Mouse (Mus musculus): Measurements from ENCODE around the gene Olfr539. TPM values are rescaled to one million over a fixed set of nuclear protein-coding genes. Genes with fewer than 3 reads are reported as not detected.

Olfr539 gene
- polyA plus RNA-seq (2015; fragmentation: Illumina TruSeq; extraction: RNeasy Lipid Tissue Mini Kit (QIAGEN cat#74804); ENCODE audit: insufficient read depth, low read depth, low replicate concordance), result not detected

GRCm38 (mm10) chr7:140659630-140660029 is at the start of gene Olfr539:
Gene Olfr539, plus strand, starts transcription at chr7:140659930.

GRCm38 (mm10) chr7:140628670-140629069 is 31.1 kb upstream of the Olfr539 start, which contains the start of gene Olfr61:
Gene Olfr61, plus strand, starts transcription at chr7:140628970.

GRCm38 (mm10) chr7:140646152-140646551 is 13.6 kb upstream of the Olfr539 start, which contains the start of gene Olfr53:
Gene Olfr53, plus strand, starts transcription at chr7:140646452.

GRCm38 (mm10) chr7:140681651-140682050 is 21.9 kb downstream of the Olfr539 start, which contains the start of gene Olfr45:
Gene Olfr45, plus strand, starts transcription at chr7:140681951.

GRCm38 (mm10) chr7:140696967-140697366 is 37.2 kb downstream of the Olfr539 start, which contains the start of gene Olfr541:
Gene Olfr541, plus strand, starts transcription at chr7:140697267.

Other genes with a start within 250 kb of the Olfr539 start
- not detected for gene Olfr532, start 238.3 kb upstream of the Olfr539 start, polyA plus RNA-seq (2015; fragmentation: Illumina TruSeq; extraction: RNeasy Lipid Tissue Mini Kit (QIAGEN cat#74804); ENCODE audit: insufficient read depth, low read depth, low replicate concordance)
- gene Olfr533, start 196.6 kb upstream of the Olfr539 start, polyA plus RNA-seq (2015; fragmentation: Illumina TruSeq; extraction: RNeasy Lipid Tissue Mini Kit (QIAGEN cat#74804); ENCODE audit: insufficient read depth, low read depth, low replicate concordance), result not detected
- not detected for gene Olfr535, start 175.7 kb upstream of the Olfr539 start, polyA plus RNA-seq (2015; fragmentation: Illumina TruSeq; extraction: RNeasy Lipid Tissue Mini Kit (QIAGEN cat#74804); ENCODE audit: insufficient read depth, low read depth, low replicate concordance)
- not detected for gene Olfr536, start 152.5 kb upstream of the Olfr539 start, polyA plus RNA-seq (2015; fragmentation: Illumina TruSeq; extraction: RNeasy Lipid Tissue Mini Kit (QIAGEN cat#74804); ENCODE audit: insufficient read depth, low read depth, low replicate concordance)
- not detected for gene Olfr538, start 92.0 kb upstream of the Olfr539 start, polyA plus RNA-seq (2015; fragmentation: Illumina TruSeq; extraction: RNeasy Lipid Tissue Mini Kit (QIAGEN cat#74804); ENCODE audit: insufficient read depth, low read depth, low replicate concordance)
- not detected for gene Olfr46, start 58.7 kb upstream of the Olfr539 start, polyA plus RNA-seq (2015; fragmentation: Illumina TruSeq; extraction: RNeasy Lipid Tissue Mini Kit (QIAGEN cat#74804); ENCODE audit: insufficient read depth, low read depth, low replicate concordance)
- not detected for gene Olfr61, start 31.0 kb upstream of the Olfr539 start, polyA plus RNA-seq (2015; fragmentation: Illumina TruSeq; extraction: RNeasy Lipid Tissue Mini Kit (QIAGEN cat#74804); ENCODE audit: insufficient read depth, low read depth, low replicate concordance)
- not detected for gene Olfr53, start 13.5 kb upstream of the Olfr539 start, polyA plus RNA-seq (2015; fragmentation: Illumina TruSeq; extraction: RNeasy Lipid Tissue Mini Kit (QIAGEN cat#74804); ENCODE audit: insufficient read depth, low read depth, low replicate concordance)
- gene Olfr45, start 22.0 kb downstream of the Olfr539 start, polyA plus RNA-seq (2015; fragmentation: Illumina TruSeq; extraction: RNeasy Lipid Tissue Mini Kit (QIAGEN cat#74804); ENCODE audit: insufficient read depth, low read depth, low replicate concordance), result not detected
- not detected for gene Olfr541, start 37.3 kb downstream of the Olfr539 start, polyA plus RNA-seq (2015; fragmentation: Illumina TruSeq; extraction: RNeasy Lipid Tissue Mini Kit (QIAGEN cat#74804); ENCODE audit: insufficient read depth, low read depth, low replicate concordance)
- 33.7 TPM for gene Cyp2e1, start 103.8 kb downstream of the Olfr539 start, polyA plus RNA-seq (2015; fragmentation: Illumina TruSeq; extraction: RNeasy Lipid Tissue Mini Kit (QIAGEN cat#74804); ENCODE audit: insufficient read depth, low read depth, low replicate concordance)
- gene Syce1, start 127.9 kb downstream of the Olfr539 start, polyA plus RNA-seq (2015; fragmentation: Illumina TruSeq; extraction: RNeasy Lipid Tissue Mini Kit (QIAGEN cat#74804); ENCODE audit: insufficient read depth, low read depth, low replicate concordance), result not detected
- gene Zfp941, start 162.2 kb downstream of the Olfr539 start, polyA plus RNA-seq (2015; fragmentation: Illumina TruSeq; extraction: RNeasy Lipid Tissue Mini Kit (QIAGEN cat#74804); ENCODE audit: insufficient read depth, low read depth, low replicate concordance), result 0.20 TPM
- 11.2 TPM for gene Urah, start 175.1 kb downstream of the Olfr539 start, polyA plus RNA-seq (2015; fragmentation: Illumina TruSeq; extraction: RNeasy Lipid Tissue Mini Kit (QIAGEN cat#74804); ENCODE audit: insufficient read depth, low read depth, low replicate concordance)
- gene Scgb1c1, start 185.6 kb downstream of the Olfr539 start, polyA plus RNA-seq (2015; fragmentation: Illumina TruSeq; extraction: RNeasy Lipid Tissue Mini Kit (QIAGEN cat#74804); ENCODE audit: insufficient read depth, low read depth, low replicate concordance), result not detected
- not detected for gene Odf3, start 187.9 kb downstream of the Olfr539 start, polyA plus RNA-seq (2015; fragmentation: Illumina TruSeq; extraction: RNeasy Lipid Tissue Mini Kit (QIAGEN cat#74804); ENCODE audit: insufficient read depth, low read depth, low replicate concordance)
- not detected for gene Gm45785, start 196.4 kb downstream of the Olfr539 start, polyA plus RNA-seq (2015; fragmentation: Illumina TruSeq; extraction: RNeasy Lipid Tissue Mini Kit (QIAGEN cat#74804); ENCODE audit: insufficient read depth, low read depth, low replicate concordance)
- 22.5 TPM for gene Ric8a, start 197.0 kb downstream of the Olfr539 start, polyA plus RNA-seq (2015; fragmentation: Illumina TruSeq; extraction: RNeasy Lipid Tissue Mini Kit (QIAGEN cat#74804); ENCODE audit: insufficient read depth, low read depth, low replicate concordance)
- 14.4 TPM for gene Bet1l, start 197.6 kb downstream of the Olfr539 start, polyA plus RNA-seq (2015; fragmentation: Illumina TruSeq; extraction: RNeasy Lipid Tissue Mini Kit (QIAGEN cat#74804); ENCODE audit: insufficient read depth, low read depth, low replicate concordance)
- gene Psmd13, start 222.0 kb downstream of the Olfr539 start, polyA plus RNA-seq (2015; fragmentation: Illumina TruSeq; extraction: RNeasy Lipid Tissue Mini Kit (QIAGEN cat#74804); ENCODE audit: insufficient read depth, low read depth, low replicate concordance), result 19.9 TPM
- gene Sirt3, start 222.4 kb downstream of the Olfr539 start, polyA plus RNA-seq (2015; fragmentation: Illumina TruSeq; extraction: RNeasy Lipid Tissue Mini Kit (QIAGEN cat#74804); ENCODE audit: insufficient read depth, low read depth, low replicate concordance), result 6.5 TPM
- gene Cox8b, start 240.5 kb downstream of the Olfr539 start, polyA plus RNA-seq (2015; fragmentation: Illumina TruSeq; extraction: RNeasy Lipid Tissue Mini Kit (QIAGEN cat#74804); ENCODE audit: insufficient read depth, low read depth, low replicate concordance), result 7.3 TPM